Mouse (Mus musculus) heart, embryonic 15.5 days (tissue): ENCODE measurements at regions not wholly inside any gene's neighbourhood (a gene's known extent, or its start where the extent isn't known, plus 50 kb on each side); places are given as distances from the start of the nearest gene placed in this dataset.

ENCODE experiments used
- ATAC-seq: fragments of 200-750 bp; cut with Nextera tagmentation; replicated peaks from 2 replicates; pipeline ENCODE4 v1.8.0; 2017; ENCODE audit warnings: low read depth, moderate TSS enrichment; ENCODE audit not compliant: insufficient number of reproducible peaks, insufficient read depth, low FRiP score
- H3K27ac ChIP-seq: fragments of 300-500 bp; sonication (generic); 2 replicates; pipeline ENCODE4 v1.5.1; 2015; ENCODE audit warnings: mild to moderate bottlenecking, inconsistent platforms
- H3K27me3 ChIP-seq: fragments of 300-500 bp; sonication (generic); 2 replicates; pipeline ENCODE4 v1.6.1; 2015; ENCODE audit warnings: inconsistent platforms
- H3K36me3 ChIP-seq: fragments of 300-500 bp; sonication (generic); 2 replicates; pipeline ENCODE4 v1.6.1; 2015; ENCODE audit warnings: mild to moderate bottlenecking, inconsistent platforms
- H3K4me1 ChIP-seq: fragments of 300-500 bp; sonication (generic); replicated peaks from 2 replicates; pipeline ENCODE4 v1.6.1; 2015; ENCODE audit warnings: inconsistent platforms
- H3K4me2 ChIP-seq: fragments of 300-500 bp; sonication (generic); 2 replicates; pipeline ENCODE4 v1.6.1; 2015; ENCODE audit warnings: inconsistent platforms, mild to moderate bottlenecking, moderate library complexity
- H3K4me3 ChIP-seq: fragments of 300-500 bp; sonication (generic); 2 replicates; pipeline ENCODE4 v1.5.1; 2015; ENCODE audit warnings: mild to moderate bottlenecking, inconsistent platforms
- H3K9ac ChIP-seq: fragments of 300-500 bp; sonication (generic); 2 replicates; pipeline ENCODE4 v1.6.1; 2015; ENCODE audit warnings: mild to moderate bottlenecking, inconsistent platforms
- H3K9me3 ChIP-seq: fragments of 300-500 bp; sonication (generic); replicated peaks from 2 replicates; pipeline ENCODE4 v1.6.1; 2016; ENCODE audit warnings: inconsistent platforms
- WGBS: fragments of 180-500 bp; shearing (Covaris S2); methylation state at CpG from one replicate; pipeline ENCODE4 v1.1.7; 2015; ENCODE audit warnings: mixed read lengths; 5-methylcytosine and 5-hydroxymethylcytosine counted together

DNA sequence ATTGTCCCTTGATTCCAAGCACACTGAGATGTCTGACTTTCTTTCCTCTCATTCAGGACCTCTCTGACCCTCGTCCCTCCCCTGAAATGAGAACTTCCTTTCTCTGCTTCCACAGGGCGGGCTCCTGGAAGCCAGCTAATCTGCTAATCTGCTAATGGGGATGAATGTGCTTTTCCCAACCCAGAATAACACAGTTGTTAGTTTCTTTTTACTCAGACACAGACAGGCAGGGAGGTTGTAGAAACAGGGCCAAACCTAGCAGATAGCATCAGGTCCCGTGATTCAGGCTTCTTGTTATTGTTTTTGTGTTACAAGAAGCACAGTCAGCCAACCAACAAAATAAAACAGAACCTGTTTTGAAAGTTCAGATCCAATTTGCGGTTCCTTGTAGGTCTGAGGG is 137.0 kb downstream of the 1500009L16Rik start:
- Histone ChIP-seq H3K27me3 (no peaks in the 10 kb centered on the region), H3K36me3 (no peaks in the 10 kb centered on the region), H3K27ac (no peak overlapping the region), H3K9me3 (no peaks in the 10 kb centered on the region), H3K4me3 (no peak overlapping the region), H3K4me2 (no peak overlapping the region), H3K4me1 (peaks cover 11% of the 10 kb centered on the region; the same call in 1 of the 2 replicates), H3K9ac (no peak overlapping the region)
- WGBS = 60% methylated on average over 4 of the region's 4 CpGs
- ATAC-seq = no peak

DNA sequence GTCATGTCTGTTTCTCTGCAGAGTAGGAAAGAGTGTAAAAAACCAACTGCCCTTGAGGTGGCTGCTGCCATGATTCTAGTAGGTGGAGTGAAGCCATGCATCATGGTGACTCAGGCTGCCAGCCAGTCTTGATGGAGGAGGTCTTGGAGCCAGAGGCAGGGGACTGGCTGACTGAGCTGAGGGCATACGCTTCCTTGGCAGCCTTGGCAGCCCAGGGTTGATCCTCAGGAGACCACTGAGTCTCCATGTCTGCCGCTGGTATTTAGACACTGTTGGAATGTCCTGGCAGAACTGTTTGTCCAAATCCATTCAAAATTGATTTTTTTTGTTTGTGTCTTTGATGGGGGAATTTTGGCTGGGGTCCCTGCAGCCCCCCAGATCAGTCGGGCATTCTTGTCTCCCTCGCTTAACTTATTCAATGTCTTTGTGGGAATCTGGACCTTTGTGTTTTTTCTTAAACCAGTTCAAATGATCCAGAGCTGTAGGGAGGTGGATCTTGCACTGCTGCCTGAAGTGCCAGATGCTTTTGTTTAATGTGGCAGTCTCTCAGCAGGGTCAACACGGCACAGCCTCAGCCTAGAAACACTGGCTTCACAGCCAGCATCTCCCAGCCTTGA is 139.0 kb downstream of the 1500009L16Rik start:
- Histone ChIP-seq H3K4me1 (peaks cover 22% of the 10 kb centered on the region), H3K9ac (no peak overlapping the region), H3K4me3 (no peak overlapping the region), H3K27ac (0 out of 2 replicates have a peak overlapping the region, but pooled peaks have one; percentile 18), H3K27me3 (no peaks in the 10 kb centered on the region), H3K4me2 (no peak overlapping the region), H3K36me3 (no peaks in the 10 kb centered on the region), H3K9me3 (no peaks in the 10 kb centered on the region)
- 63% methylated on average over 5 of the region's 5 CpGs for WGBS
- ATAC-seq = no peak

DNA sequence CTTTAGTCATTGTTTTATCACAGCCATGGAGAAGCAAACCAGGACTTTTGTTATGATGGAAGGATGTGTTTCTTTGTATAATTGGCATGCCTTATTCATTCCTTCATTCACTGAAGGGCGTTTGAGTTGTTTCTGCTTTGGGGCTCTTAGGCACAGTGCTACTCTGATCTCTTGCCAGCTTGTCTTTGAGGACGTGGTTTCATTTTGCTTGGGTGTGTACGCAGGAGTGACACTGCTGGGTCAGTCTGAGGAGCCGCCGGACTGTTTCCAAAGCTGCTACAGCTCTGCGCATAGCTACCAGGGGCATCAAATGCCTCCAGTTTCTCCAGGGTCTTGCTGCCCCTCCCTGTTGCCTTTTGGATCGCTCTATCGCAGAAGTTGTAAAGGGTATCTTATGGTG is 141.9 kb downstream of the 1500009L16Rik start:
- Histone ChIP-seq H3K27ac (no peak overlapping the region), H3K36me3 (no peaks in the 10 kb centered on the region), H3K4me2 (no peak overlapping the region), H3K9ac (no peak overlapping the region), H3K9me3 (no peaks in the 10 kb centered on the region), H3K27me3 (no peaks in the 10 kb centered on the region), H3K4me1 (peaks cover 11% of the 10 kb centered on the region), H3K4me3 (no peak overlapping the region)
- ATAC-seq = no peak
- 73% methylated on average over 8 of the region's 8 CpGs for WGBS

- H3K9me3 ChIP-seq = no peaks in the 10 kb centered on the region
- H3K27me3 ChIP-seq = no peaks in the 10 kb centered on the region
- H3K4me1 ChIP-seq = peaks cover 11% of the 10 kb centered on the region
- ATAC-seq = peak; percentile 71
- no peaks in the 10 kb centered on the region for H3K36me3 ChIP-seq
- WGBS = 23% methylated on average over 5 of the region's 5 CpGs
- no peak overlapping the region for H3K4me3 ChIP-seq
- no peak overlapping the region for H3K4me2 ChIP-seq
- H3K9ac ChIP-seq = no peak overlapping the region
- peak overlapping the region; percentile 66 for H3K27ac ChIP-seq
Measured at GRCm38 (mm10) chr10:83865929-83866328, 143.3 kb downstream of the 1500009L16Rik start.

DNA sequence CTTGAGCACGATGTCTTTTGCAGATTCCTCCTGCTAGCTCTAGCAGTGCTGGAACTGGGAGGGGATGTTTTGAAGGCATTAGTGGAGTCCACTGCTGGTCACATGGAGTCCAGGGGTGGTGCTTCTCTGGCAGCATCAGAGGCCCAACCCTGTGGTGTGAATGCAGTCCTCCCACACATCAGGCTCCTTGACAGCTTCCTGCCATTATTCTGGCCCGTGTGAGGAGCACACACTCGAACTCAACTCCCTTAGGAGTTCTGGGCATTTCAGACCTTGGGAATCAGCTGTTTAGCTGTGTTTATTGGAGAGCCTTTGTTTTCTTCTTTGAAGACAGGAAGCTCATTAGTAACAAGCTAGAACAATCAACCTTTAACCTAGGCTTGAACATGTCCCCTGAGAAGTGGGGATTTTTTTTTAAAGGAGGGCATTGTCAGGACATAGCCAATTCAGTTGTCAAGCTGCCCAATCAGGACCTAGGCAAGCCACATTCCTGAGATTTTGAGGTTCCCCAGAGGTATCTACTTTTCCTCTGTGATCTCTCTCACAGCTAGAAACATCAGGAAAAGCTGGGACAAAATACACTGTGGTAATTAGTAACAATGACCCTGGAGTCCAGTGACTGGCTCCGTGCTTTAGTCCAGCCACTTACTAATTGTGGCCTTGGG is 149.2 kb downstream of the 1500009L16Rik start:
- Histone ChIP-seq H3K4me1 (peaks cover 2% of the 10 kb centered on the region; the same call in 1 of the 2 replicates), H3K4me3 (no peak overlapping the region), H3K36me3 (no peaks in the 10 kb centered on the region), H3K9me3 (no peaks in the 10 kb centered on the region), H3K4me2 (no peak overlapping the region), H3K9ac (no peak overlapping the region), H3K27me3 (no peaks in the 10 kb centered on the region), H3K27ac (no peak overlapping the region)
- WGBS = 36% methylated on average over 4 of the region's 4 CpGs
- peak; percentile 72; the same call in 1 of the 2 replicates for ATAC-seq

DNA sequence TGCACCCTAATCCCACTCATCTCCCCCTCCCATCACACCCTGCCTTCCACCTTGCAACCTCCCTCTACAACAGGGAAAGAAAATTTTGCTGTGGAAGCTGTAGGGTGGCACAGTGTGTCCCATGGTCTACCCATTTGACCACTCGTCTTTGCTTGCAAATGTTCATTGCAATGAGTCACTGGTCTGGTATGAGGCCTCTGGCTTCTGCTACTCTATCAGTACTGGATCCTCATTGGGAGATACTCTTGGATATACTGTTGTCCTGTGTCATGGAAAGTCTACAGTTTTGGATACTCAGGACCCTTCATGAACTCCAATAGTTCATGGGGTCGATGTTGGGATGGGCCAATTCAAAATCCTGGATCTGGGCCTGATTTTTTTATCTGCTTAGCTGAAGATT is 156.1 kb downstream of the 1500009L16Rik start:
- Histone ChIP-seq H3K4me3 (no peak overlapping the region), H3K4me2 (no peak overlapping the region), H3K4me1 (peaks cover 14% of the 10 kb centered on the region), H3K36me3 (no peaks in the 10 kb centered on the region), H3K9me3 (no peaks in the 10 kb centered on the region), H3K27ac (no peak overlapping the region), H3K9ac (no peak overlapping the region), H3K27me3 (no peaks in the 10 kb centered on the region)
- WGBS = 61% methylated on average over 2 of the region's 2 CpGs
- ATAC-seq = 0 out of 2 replicates have a peak, but pooled peaks have one; percentile 14

- no peak overlapping the region for H3K4me3 ChIP-seq
- no peaks in the 10 kb centered on the region for H3K36me3 ChIP-seq
- no peaks in the 10 kb centered on the region for H3K9me3 ChIP-seq
- H3K27ac ChIP-seq = 0 out of 2 replicates have a peak overlapping the region, but pooled peaks have one; percentile 18
- 46% methylated on average over 17 of the region's 17 CpGs for WGBS
- H3K27me3 ChIP-seq = no peaks in the 10 kb centered on the region
- no peak for ATAC-seq
- H3K9ac ChIP-seq = no peak overlapping the region
- no peak overlapping the region for H3K4me2 ChIP-seq
- H3K4me1 ChIP-seq = peaks cover 22% of the 10 kb centered on the region
Measured at GRCm38 (mm10) chr10:83882119-83882890, 159.6 kb downstream of the 1500009L16Rik start.

DNA sequence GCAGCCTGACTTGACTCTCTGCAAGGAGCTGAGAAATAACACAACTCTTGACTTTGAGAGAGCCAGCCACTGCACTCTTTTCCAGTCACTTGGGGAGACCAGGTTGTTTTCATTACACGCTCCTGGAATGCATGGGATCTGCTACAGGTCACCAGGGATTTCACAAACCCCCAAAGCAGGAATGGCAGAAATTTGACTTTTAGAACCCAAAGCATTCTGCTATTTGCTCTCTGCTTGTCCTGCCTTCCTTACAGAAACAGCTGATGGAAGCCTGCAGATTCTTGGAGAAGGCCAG is 160.2 kb downstream of the 1500009L16Rik start:
- Histone ChIP-seq H3K27ac (0 out of 2 replicates have a peak overlapping the region, but pooled peaks have one; percentile 2), H3K9ac (no peak overlapping the region), H3K4me3 (no peak overlapping the region), H3K9me3 (no peaks in the 10 kb centered on the region), H3K27me3 (no peaks in the 10 kb centered on the region), H3K4me2 (no peak overlapping the region), H3K36me3 (no peaks in the 10 kb centered on the region), H3K4me1 (peaks cover 20% of the 10 kb centered on the region)
- 69% methylated on average over 1 of the region's 1 CpGs for WGBS
- no peak for ATAC-seq

GRCm38 (mm10) chr10:83884553-83884952 is 161.9 kb downstream of the 1500009L16Rik start:
- no peak overlapping the region for H3K9ac ChIP-seq
- no peaks in the 10 kb centered on the region for H3K27me3 ChIP-seq
- H3K9me3 ChIP-seq = no peaks in the 10 kb centered on the region
- 82% methylated on average over 2 of the region's 2 CpGs for WGBS
- no peak overlapping the region for H3K27ac ChIP-seq
- no peak overlapping the region for H3K4me3 ChIP-seq
- H3K4me1 ChIP-seq = peaks cover 23% of the 10 kb centered on the region
- H3K36me3 ChIP-seq = no peaks in the 10 kb centered on the region
- ATAC-seq = no peak
- no peak overlapping the region for H3K4me2 ChIP-seq

DNA sequence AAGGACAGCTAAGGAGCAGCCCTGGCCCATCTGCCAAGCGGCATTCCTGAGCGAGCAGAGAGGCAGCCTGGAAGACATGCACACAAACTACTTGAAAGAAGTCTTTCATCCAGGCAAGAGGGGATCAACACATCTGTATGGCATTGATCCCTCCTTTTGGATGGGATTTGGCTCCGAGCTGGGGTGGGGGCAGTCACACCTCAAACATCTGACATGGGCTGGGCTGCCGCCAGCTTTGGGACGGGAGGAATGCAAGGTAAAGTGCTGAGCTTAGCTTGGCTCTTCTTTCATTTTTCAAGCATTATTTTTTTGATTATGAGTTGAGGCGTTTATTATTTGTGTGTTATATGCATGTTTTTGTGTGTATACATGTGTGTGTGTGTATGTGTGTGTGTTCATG is 165.9 kb downstream of the 1500009L16Rik start:
- no peak overlapping the region for H3K4me2 ChIP-seq
- no peak overlapping the region; the same call in 1 of the 2 replicates for H3K27ac ChIP-seq
- no peaks in the 10 kb centered on the region for H3K9me3 ChIP-seq
- no peak overlapping the region for H3K4me3 ChIP-seq
- H3K4me1 ChIP-seq = peaks cover 26% of the 10 kb centered on the region
- no peaks in the 10 kb centered on the region for H3K36me3 ChIP-seq
- WGBS = 58% methylated on average over 6 of the region's 6 CpGs
- no peak for ATAC-seq
- no peaks in the 10 kb centered on the region for H3K27me3 ChIP-seq
- H3K9ac ChIP-seq = no peak overlapping the region

- Histone ChIP-seq H3K27ac (peak overlapping the region; percentile 88), H3K36me3 (no peaks in the 10 kb centered on the region), H3K4me3 (no peak overlapping the region), H3K4me2 (peak overlapping the region; percentile 4), H3K4me1 (peaks cover 43% of the 10 kb centered on the region), H3K9ac (no peak overlapping the region), H3K27me3 (no peaks in the 10 kb centered on the region), H3K9me3 (no peaks in the 10 kb centered on the region)
- peak; percentile 93 for ATAC-seq
- WGBS = 11% methylated on average over 3 of the region's 3 CpGs
Measured at GRCm38 (mm10) chr10:83895741-83896150, 173.1 kb downstream of the 1500009L16Rik start.
